In genomic region chr2:103983146-103983545, GRCm38 (mm10) we compare ENCODE assay signal across 18 mouse cellular contexts. TPM values are rescaled to one million over a fixed set of nuclear protein-coding genes. Genes with fewer than 3 reads are reported as not detected.
"Had no signal": no experiment of that assay in that cellular context is flagged by ENCODE, and none has a peak within 500 bp of the region (broad histone marks: within the 10 kb centered on the region; RNA-seq: fewer than 3 reads in every experiment).

No protein-coding gene starts in this region.

- H3K36me3 ChIP-seq: stomach, embryonic 15.5 days had no signal

- H3K4me2 ChIP-seq: neural tube, embryonic 15.5 days; stomach, embryonic 15.5 days had no signal

- H3K27me3 ChIP-seq: neural tube, embryonic 15.5 days; stomach, embryonic 15.5 days had no signal

- H3K9me3 ChIP-seq: neural tube, embryonic 15.5 days; stomach, embryonic 15.5 days had no signal

- DNase-seq: retina, postnatal 1 day; right cerebral cortex, adult 18-20 months; right cerebral cortex, postnatal 14 days; right cerebral cortex, postnatal 25 days; right cerebral cortex, postnatal 4 days; spleen, adult 18-20 months; thymus, adult 18-20 months; thymus, adult 2 months; thymus, postnatal 14 days; thymus, postnatal 25 days; thymus, postnatal 36 days; thymus, postnatal 4 days had no signal

- H3K27ac ChIP-seq: neural tube, embryonic 15.5 days; stomach, embryonic 15.5 days; stomach, postnatal 0 days had no signal

- H3K4me3 ChIP-seq: neural tube, embryonic 15.5 days; stomach, embryonic 15.5 days had no signal

- H3K4me1 ChIP-seq: stomach, embryonic 15.5 days had no signal

- H3K9ac ChIP-seq: neural tube, embryonic 15.5 days; stomach, embryonic 15.5 days had no signal

RNA-seq across cellular contexts. Expression of gene 4931422A03Rik, which starts 45.0 kb away (rescaled TPM):
- total RNA-seq: neutrophil, adult 5-6 weeks had no signal
- polyA plus RNA-seq: small intestine, adult 2 months; spleen, adult 2 months; thymus, adult 2 months had no signal
